Mouse (Mus musculus) 3T3-L1 (cell line): Measurements from ENCODE around the gene Asb18.

ENCODE experiments used
- DNase-seq: peaks from one replicate; pipeline ENCODE4 v3.0.0-alpha.2; 2015; ENCODE audit warnings: low read depth, low spot score

Asb18 gene

GRCm38 (mm10) chr1:89933028-89933427 lies 81.4 kb downstream of the Asb18 start:
- no peak for DNase-seq

GRCm38 (mm10) chr1:89932616-89933015 lies 81.8 kb downstream of the Asb18 start:
- no peak for DNase-seq

- no peak for DNase-seq
Measured at GRCm38 (mm10) chr1:89932021-89932423, 82.4 kb downstream of the Asb18 start.

- no peak for DNase-seq
Measured at GRCm38 (mm10) chr1:89931120-89931519, 83.3 kb downstream of the Asb18 start, which contains the start of gene Gbx2. Gbx2 (minus strand) TSS chr1:89931179.

- no peak for DNase-seq
Measured at GRCm38 (mm10) chr1:89930551-89930950, 83.9 kb downstream of the Asb18 start.

GRCm38 (mm10) chr1:89929721-89930505 lies 84.6 kb downstream of the Asb18 start:
- DNase-seq, result no peak

- DNase-seq, result no peak
Measured at GRCm38 (mm10) chr1:89929181-89929580, 85.3 kb downstream of the Asb18 start.

GRCm38 (mm10) chr1:89928676-89929075 lies 85.8 kb downstream of the Asb18 start:
- no peak for DNase-seq

GRCm38 (mm10) chr1:89927061-89927661 lies 87.3 kb downstream of the Asb18 start:
- no peak for DNase-seq

- no peak for DNase-seq
Measured at GRCm38 (mm10) chr1:89926583-89927060, 87.8 kb downstream of the Asb18 start.

- DNase-seq, result no peak
Measured at GRCm38 (mm10) chr1:89925501-89926190, 88.8 kb downstream of the Asb18 start.

- DNase-seq, result no peak
Measured at GRCm38 (mm10) chr1:89923642-89924020, 90.8 kb downstream of the Asb18 start.

GRCm38 (mm10) chr1:89922883-89923641 lies 91.4 kb downstream of the Asb18 start:
- DNase-seq, result no peak

- no peak for DNase-seq
Measured at GRCm38 (mm10) chr1:89922282-89922681, 92.2 kb downstream of the Asb18 start.

- no peak for DNase-seq
Measured at GRCm38 (mm10) chr1:89921806-89922205, 92.7 kb downstream of the Asb18 start.

- DNase-seq, result no peak
Measured at GRCm38 (mm10) chr1:89919206-89919605, 95.3 kb downstream of the Asb18 start.

- DNase-seq, result no peak
Measured at GRCm38 (mm10) chr1:89918111-89918510, 96.4 kb downstream of the Asb18 start.

- no peak for DNase-seq
Measured at GRCm38 (mm10) chr1:89913611-89914010, 100.9 kb downstream of the Asb18 start.

GRCm38 (mm10) chr1:89912392-89912791 lies 102.1 kb downstream of the Asb18 start:
- DNase-seq, result no peak

GRCm38 (mm10) chr1:89909796-89910195 lies 104.7 kb downstream of the Asb18 start:
- no peak for DNase-seq

GRCm38 (mm10) chr1:89902641-89903040 lies 111.8 kb downstream of the Asb18 start:
- DNase-seq, result no peak

- no peak for DNase-seq
Measured at GRCm38 (mm10) chr1:89902236-89902635, 112.2 kb downstream of the Asb18 start.
